Mouse (Mus musculus): Measurements from ENCODE around the gene Pus1.

DNA sequence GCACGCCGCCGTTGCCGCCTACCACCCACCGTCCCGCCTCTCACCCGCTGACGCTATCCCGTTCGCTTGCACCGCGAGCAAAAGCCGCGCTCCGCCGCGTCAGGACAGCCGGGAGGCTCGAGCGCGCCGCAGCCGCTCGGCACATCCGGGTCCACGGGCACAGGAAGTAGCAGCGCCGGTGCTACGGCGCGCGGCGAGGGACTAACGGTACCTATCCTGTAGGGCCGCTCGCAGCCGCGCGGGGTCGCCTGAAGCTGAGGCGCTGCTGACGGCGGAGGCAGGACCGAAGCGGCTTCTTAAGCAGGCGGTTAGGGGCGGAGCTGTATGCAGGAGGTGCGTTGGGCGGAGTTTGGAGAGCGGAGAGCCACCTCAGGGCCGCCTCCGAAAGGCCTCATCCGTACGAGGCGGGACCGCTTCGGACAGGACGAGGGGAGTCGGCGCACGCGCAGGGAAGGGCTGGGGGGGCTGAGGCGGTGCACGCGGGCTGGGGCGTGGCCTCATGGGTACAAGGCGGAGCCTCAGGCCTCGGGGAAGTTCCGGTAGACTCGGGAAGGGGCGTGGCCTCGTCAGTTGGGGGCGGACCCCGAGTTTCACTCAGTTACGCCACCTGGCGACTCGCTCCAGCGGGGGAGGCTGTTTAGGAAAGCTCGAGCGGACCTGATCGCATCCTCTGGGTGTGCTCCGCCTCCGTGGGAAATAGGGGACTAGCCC lies 9.9 kb downstream of the Pus1 start, which contains the start of gene Ep400:
- TF ChIP-seq POLR2A (IDR thresholded peaks at IDR 0.05; ENCODE audit: control insufficient read depth in 1 of 2, insufficient read depth in 1 of 2, low read depth in 1 of 2, low read length in 2 of 2, poor library complexity in 1 of 2): peak; percentile 86 to 95; a peak in 3 of 4 replicates
- peak; percentile 70 for TF ChIP-seq TCF12 (IDR thresholded peaks at IDR 0.05; ENCODE audit: low read depth, low read length)
- TF ChIP-seq CHD2 (IDR thresholded peaks at IDR 0.05; ENCODE audit: low read length): no peak

All from MEL (cell line).